Mouse (Mus musculus) myocyte (in vitro differentiated cells): ENCODE measurements at regions not wholly inside any gene's neighbourhood (a gene's known extent, or its start where the extent isn't known, plus 50 kb on each side); places are given as distances from the start of the nearest gene placed in this dataset.

Source experiments
- H3K27me3 ChIP-seq: one replicate; pipeline ENCODE4 v1.6.1; 2011; ENCODE audit not compliant: control insufficient read depth, insufficient read depth, insufficient read length
- H3K36me3 ChIP-seq: one replicate; pipeline ENCODE4 v1.6.1; 2011; ENCODE audit not compliant: control insufficient read depth, insufficient read depth
- H3K4me2 ChIP-seq: one replicate; pipeline ENCODE4 v1.6.1; 2011; ENCODE audit warnings: low read depth, control low read depth
- H3K4me3 ChIP-seq: one replicate; pipeline ENCODE4 v1.5.1; 2011; ENCODE audit warnings: mild to moderate bottlenecking, control low read depth, moderate library complexity
- H3K79me2 ChIP-seq: one replicate; pipeline ENCODE4 v1.6.1; 2011; ENCODE audit not compliant: control insufficient read depth, insufficient read depth
- H3ac ChIP-seq: one replicate; pipeline ENCODE4 v1.6.1; 2011; ENCODE audit not compliant: control insufficient read depth, insufficient read length
- CEBPB ChIP-seq: IDR thresholded peaks from 2 replicates; pipeline ENCODE4 v1.6.1; 2011; ENCODE audit warnings: mild to moderate bottlenecking, moderate library complexity; ENCODE audit not compliant: poor library complexity, insufficient read depth, severe bottlenecking
- E2F4 ChIP-seq: IDR thresholded peaks from one replicate; pipeline ENCODE4 v1.6.1; 2011; ENCODE audit warnings: mild to moderate bottlenecking, control low read depth, moderate library complexity; ENCODE audit not compliant: insufficient read depth
- MAX ChIP-seq: IDR thresholded peaks from one replicate; pipeline ENCODE4 v1.6.1; 2011; ENCODE audit warnings: low read depth, mild to moderate bottlenecking, control low read depth
- MYOG ChIP-seq, 3 experiments: IDR thresholded peaks; one replicate each; pipeline ENCODE4 v1.6.1; 2011; ENCODE audit warnings: control low read depth in 2 of 3, low read depth in 2 of 3, mild to moderate bottlenecking in 2 of 3; ENCODE audit not compliant: insufficient read length in 2 of 3, control insufficient read depth in 1 of 3, insufficient read depth in 1 of 3
- POLR2A ChIP-seq: IDR thresholded peaks from one replicate; pipeline ENCODE4 v1.6.1; 2011; ENCODE audit warnings: low read depth, mild to moderate bottlenecking, control low read depth, moderate library complexity; ENCODE audit not compliant: insufficient read length
- POLR2AphosphoS2 ChIP-seq: IDR thresholded peaks from one replicate; pipeline ENCODE4 v1.6.1; 2011; ENCODE audit warnings: low read depth, control low read depth; ENCODE audit not compliant: insufficient read length
- REST ChIP-seq: IDR thresholded peaks from one replicate; pipeline ENCODE4 v1.6.1; 2011; ENCODE audit warnings: mild to moderate bottlenecking, control low read depth, moderate library complexity; ENCODE audit not compliant: insufficient read depth, insufficient read length
- SRF ChIP-seq: IDR thresholded peaks from one replicate; pipeline ENCODE4 v1.6.1; 2011; ENCODE audit warnings: low read depth; ENCODE audit not compliant: control insufficient read depth, insufficient read length
- TCF3 ChIP-seq: IDR thresholded peaks from one replicate; pipeline ENCODE4 v1.6.1; 2011; ENCODE audit warnings: low read depth, control low read depth; ENCODE audit not compliant: insufficient read length

GRCm38 (mm10) chr1:138418610-138419009 lies 145.1 kb downstream of the Atp6v1g3 start:
- no peaks in the 10 kb centered on the region for H3K36me3 ChIP-seq
- no peak overlapping the region for H3ac ChIP-seq
- H3K4me3 ChIP-seq = no peak overlapping the region
- H3K27me3 ChIP-seq = no peaks in the 10 kb centered on the region
- no peak overlapping the region for H3K4me2 ChIP-seq
- TF ChIP-seq TCF3 (no peak), E2F4 (no peak), CEBPB (no peak), POLR2A (no peak), REST (no peak), SRF (no peak), MYOG (IDR thresholded peaks at IDR 0.05; ENCODE audit: control insufficient read depth in 1 of 3, insufficient read depth in 1 of 3, insufficient read length in 2 of 3, low read depth in 2 of 3) (no peak), MAX (no peak), POLR2AphosphoS2 (no peak)
- H3K79me2 ChIP-seq = no peaks in the 10 kb centered on the region

- no peak overlapping the region for H3ac ChIP-seq
- H3K36me3 ChIP-seq = no peaks in the 10 kb centered on the region
- no peak overlapping the region for H3K4me3 ChIP-seq
- H3K79me2 ChIP-seq = no peaks in the 10 kb centered on the region
- no peaks in the 10 kb centered on the region for H3K27me3 ChIP-seq
- TF ChIP-seq CEBPB = no peak
- TF ChIP-seq MAX = no peak
- H3K4me2 ChIP-seq = no peak overlapping the region
Measured at GRCm38 (mm10) chr1:138427416-138427815, 153.9 kb downstream of the Atp6v1g3 start.
